Mouse (Mus musculus): ENCODE measurements around the gene Klhl9. TPM values are rescaled to one million over a fixed set of nuclear protein-coding genes. Genes with fewer than 3 reads are reported as not detected.

Klhl9 gene
- total and polyA plus RNA-seq, 3 experiments, result 16.6 to 69.5 (median 33.9) TPM

DNA sequence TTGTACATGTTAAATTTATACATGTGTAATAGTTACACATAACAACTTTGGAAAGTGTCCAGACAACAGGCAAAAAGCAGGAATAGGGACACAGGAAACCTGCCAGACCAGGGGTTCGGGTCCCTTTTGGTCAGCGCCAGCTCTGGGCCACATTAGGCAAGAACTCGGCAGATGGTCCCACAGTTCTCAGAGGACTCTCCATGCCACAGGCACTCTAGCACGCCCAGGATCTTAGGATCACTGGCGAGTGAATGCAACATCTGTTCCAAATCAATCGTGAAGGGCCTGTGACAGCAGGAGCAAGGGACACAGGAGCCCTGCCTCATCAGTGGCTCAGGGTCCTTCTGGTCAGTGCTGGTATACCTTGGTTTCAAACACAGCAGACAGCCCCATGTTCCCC lies 27.7 kb upstream of the Klhl9 start:
- H3K79me2 ChIP-seq (ENCODE audit: control insufficient read depth, insufficient read depth, low read length, poor library complexity), result no peaks in the 10 kb centered on the region
- no peak overlapping the region for H3K27ac ChIP-seq (ENCODE audit: control insufficient read depth, low read depth, low read length)
- no peaks in the 10 kb centered on the region for H3K36me3 ChIP-seq (ENCODE audit: control insufficient read depth in 1 of 2, insufficient read depth in 2 of 2, low read length in 2 of 2)
- H3K9me3 ChIP-seq (replicated peaks; ENCODE audit: insufficient read depth, low read length), result no peaks in the 10 kb centered on the region
- H3K4me1 ChIP-seq (ENCODE audit: control insufficient read depth in 1 of 2, insufficient read depth in 2 of 2, low read length in 2 of 2), result no peaks in the 10 kb centered on the region
- TF ChIP-seq POLR2AphosphoS2 (IDR thresholded peaks at IDR 0.05; ENCODE audit: low read length) (no peak), CHD1 (IDR thresholded peaks at IDR 0.05; ENCODE audit: low read depth, low read length) (no peak), POLR2AphosphoS5 (IDR thresholded peaks at IDR 0.05; ENCODE audit: borderline replicate concordance, low read depth, low read length) (no peak), MXI1 (IDR thresholded peaks at IDR 0.05; ENCODE audit: low read depth, low read length) (no peak), UBTF (IDR thresholded peaks at IDR 0.05; ENCODE audit: borderline replicate concordance, insufficient read depth, low read depth, low read length) (no peak), TBP (IDR thresholded peaks at IDR 0.05; ENCODE audit: low read depth, low read length) (no peak), KAT2A (conservative IDR thresholded peaks at IDR 0.05; ENCODE audit: low read depth, low read length) (no peak), ZKSCAN1 (IDR thresholded peaks at IDR 0.05; ENCODE audit: low read depth, low read length) (no peak), ELF1 (IDR thresholded peaks at IDR 0.05; ENCODE audit: low read depth, low read length) (no peak), TAL1 (IDR thresholded peaks at IDR 0.05; ENCODE audit: low read length) (no peak), SIN3A (IDR thresholded peaks at IDR 0.05; ENCODE audit: low read length) (no peak), ZC3H11A (IDR thresholded peaks at IDR 0.05; ENCODE audit: low read depth, low read length) (no peak), MEF2A (IDR thresholded peaks at IDR 0.05; ENCODE audit: extremely low read depth, insufficient replicate concordance, low read depth, low read length, poor library complexity, severe bottlenecking) (no peak), SMC3 (IDR thresholded peaks at IDR 0.05; ENCODE audit: low read depth, low read length) (no peak)
- H3K4me3 ChIP-seq (ENCODE audit: control insufficient read depth in 1 of 2, insufficient read depth in 1 of 2, low read depth in 2 of 2, low read length in 2 of 2), result no peak overlapping the region
- no peak overlapping the region for H3K9ac ChIP-seq (ENCODE audit: control insufficient read depth, low read depth, low read length, poor library complexity, severe bottlenecking)
- no peak for DNase-seq (ENCODE audit: low read depth, low spot score)
- no peaks in the 10 kb centered on the region; a peak in 2 of 4 replicates for H3K27me3 ChIP-seq (ENCODE audit: control insufficient read depth in 1 of 2, insufficient read depth in 2 of 2, low read length in 2 of 2)

DNA sequence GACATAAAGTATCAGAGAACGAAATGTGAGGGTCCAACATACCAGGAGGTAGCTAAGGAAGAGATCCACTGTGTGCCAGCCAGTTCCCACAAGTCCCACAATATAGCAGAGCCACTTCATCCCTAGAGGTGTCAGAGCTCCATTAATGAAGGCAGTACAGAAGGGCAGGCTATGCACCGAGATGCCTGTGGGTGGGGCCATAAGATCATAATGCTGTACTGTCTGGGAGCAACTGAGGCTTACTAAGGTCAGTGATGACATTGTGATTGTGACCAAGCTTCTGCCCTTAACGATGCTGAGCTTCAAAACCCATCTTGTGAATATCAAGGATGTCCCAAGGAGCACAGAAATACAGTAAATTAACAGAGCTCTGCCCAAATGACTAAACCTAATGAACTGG lies 21.9 kb upstream of the Klhl9 start:
- DNase-seq (ENCODE audit: low read depth, low spot score), result no peak
- Histone ChIP-seq H3K9ac (ENCODE audit: control insufficient read depth, low read depth, low read length, poor library complexity, severe bottlenecking) (no peak overlapping the region), H3K36me3 (ENCODE audit: control insufficient read depth in 1 of 2, insufficient read depth in 2 of 2, low read length in 2 of 2) (no peaks in the 10 kb centered on the region), H3K27ac (ENCODE audit: control insufficient read depth, low read depth, low read length) (no peak overlapping the region), H3K4me3 (ENCODE audit: control insufficient read depth in 1 of 2, insufficient read depth in 1 of 2, low read depth in 2 of 2, low read length in 2 of 2) (no peak overlapping the region), H3K79me2 (ENCODE audit: control insufficient read depth, insufficient read depth, low read length, poor library complexity) (no peaks in the 10 kb centered on the region), H3K4me1 (ENCODE audit: control insufficient read depth in 1 of 2, insufficient read depth in 2 of 2, low read length in 2 of 2) (no peaks in the 10 kb centered on the region), H3K9me3 (replicated peaks; ENCODE audit: insufficient read depth, low read length) (no peaks in the 10 kb centered on the region), H3K27me3 (ENCODE audit: control insufficient read depth in 1 of 2, insufficient read depth in 2 of 2, low read length in 2 of 2) (peaks cover 3 to 5% of the 10 kb centered on the region in 2 experiments; a peak in 3 of 4 replicates)
- TF ChIP-seq RAD21 (IDR thresholded peaks at IDR 0.05; ENCODE audit: low read depth, low read length) (peak; percentile 21), NELFE (IDR thresholded peaks at IDR 0.05; ENCODE audit: low read depth, low read length) (no peak), CTCF (IDR thresholded peaks at IDR 0.05 in 2 of 3, conservative IDR thresholded peaks at IDR 0.05 in 1 of 3; ENCODE audit: control insufficient read depth in 1 of 3, insufficient read depth in 1 of 3, low read depth in 2 of 3, low read length in 3 of 3, poor library complexity in 1 of 3, severe bottlenecking in 1 of 3) (peak in 1 of 3 experiments; percentile 36; a peak in 3 of 6 replicates)

Data from MEL (cell line).